Mouse (Mus musculus) neural tube, embryonic 12.5 days (tissue): ENCODE measurements around the gene Zfp704. TPM values are rescaled to one million over a fixed set of nuclear protein-coding genes. Genes with fewer than 3 reads are reported as not detected.

ENCODE experiments used
- ATAC-seq: fragments of 200-750 bp; cut with Nextera tagmentation; 2 replicates; pipeline ENCODE4 v1.8.0; 2017; ENCODE audit warnings: low read depth, mild to moderate bottlenecking, moderate TSS enrichment, moderate library complexity; ENCODE audit not compliant: low FRiP score
- H3K27ac ChIP-seq: fragments of 300-500 bp; sonication (generic); 2 replicates; pipeline ENCODE4 v1.5.1; 2016
- H3K27me3 ChIP-seq: fragments of 300-500 bp; sonication (generic); replicated peaks from 2 replicates; pipeline ENCODE4 v1.6.1; 2016; ENCODE audit warnings: mild to moderate bottlenecking
- H3K36me3 ChIP-seq: fragments of 300-500 bp; sonication (generic); 2 replicates; pipeline ENCODE4 v1.6.1; 2016; ENCODE audit warnings: mild to moderate bottlenecking
- H3K4me1 ChIP-seq: fragments of 300-500 bp; sonication (generic); 2 replicates; pipeline ENCODE4 v1.6.1; 2016
- H3K4me2 ChIP-seq: fragments of 300-500 bp; sonication (generic); replicated peaks from 2 replicates; pipeline ENCODE4 v1.6.1; 2016; ENCODE audit warnings: mild to moderate bottlenecking
- H3K4me3 ChIP-seq: fragments of 300-500 bp; sonication (generic); 2 replicates; pipeline ENCODE4 v1.5.1; 2016
- H3K9ac ChIP-seq: fragments of 300-500 bp; sonication (generic); 2 replicates; pipeline ENCODE4 v1.6.1; 2016; ENCODE audit warnings: mild to moderate bottlenecking
- H3K9me3 ChIP-seq: fragments of 300-500 bp; sonication (generic); 2 replicates; pipeline ENCODE4 v1.6.1; 2016; ENCODE audit warnings: mild to moderate bottlenecking
- WGBS: fragments of 180-500 bp; shearing (Covaris S2); methylation state at CpG from one replicate; pipeline ENCODE4 v1.1.7; 2016; 5-methylcytosine and 5-hydroxymethylcytosine counted together
- polyA plus RNA-seq: library from polyadenylated mRNA; unstranded; fragments of >200 nt; fragmentation: Nextera tagmentation; extraction: Ambion mirVana; gene quantifications from 2 replicates; pipeline ENCODE4 v1.2.1, GENCODE M21; 2016

Zfp704 gene
- polyA plus RNA-seq, 1 experiment from 2014 or later, result 7.0 TPM

- Histone ChIP-seq H3K9me3 (no peaks in the 10 kb centered on the region), H3K36me3 (no peaks in the 10 kb centered on the region), H3K27me3 (no peaks in the 10 kb centered on the region), H3K4me1 (peaks cover 18% of the 10 kb centered on the region), H3K9ac (no peak overlapping the region), H3K4me3 (no peak overlapping the region), H3K27ac (no peak overlapping the region), H3K4me2 (no peak overlapping the region)
- no peak for ATAC-seq
- WGBS, result 79% methylated on average over 5 of the region's 5 CpGs
Measured at GRCm38 (mm10) chr3:9549815-9550214, 60.1 kb downstream of the Zfp704 start.

DNA sequence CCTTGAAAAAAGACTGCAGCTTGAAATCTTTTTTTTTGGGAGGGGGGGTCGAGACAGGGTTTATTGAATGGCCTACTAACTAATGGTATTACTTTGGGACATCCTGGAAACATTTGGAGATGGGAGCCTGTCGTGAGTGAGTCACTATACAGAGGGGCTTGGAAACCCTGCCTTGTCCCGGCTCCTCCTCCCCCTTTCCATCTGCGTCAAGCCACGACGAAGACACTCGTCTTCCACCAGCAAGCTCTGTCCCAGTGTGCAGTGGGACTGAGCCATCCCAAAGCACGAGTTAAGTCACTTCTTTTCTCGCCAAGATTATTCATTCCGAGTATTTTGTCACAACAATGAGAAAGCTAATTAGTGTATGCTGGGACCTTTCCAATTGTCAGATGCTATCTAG, 61.7 kb downstream of the Zfp704 start:
- H3K4me3 ChIP-seq, result no peak overlapping the region
- H3K9me3 ChIP-seq, result no peaks in the 10 kb centered on the region
- H3K27me3 ChIP-seq, result no peaks in the 10 kb centered on the region
- WGBS, result 65% methylated on average over 10 of the region's 10 CpGs
- H3K4me1 ChIP-seq, result peaks cover 18% of the 10 kb centered on the region
- no peaks in the 10 kb centered on the region for H3K36me3 ChIP-seq
- no peak overlapping the region for H3K27ac ChIP-seq
- ATAC-seq, result no peak; the same call in 1 of the 2 replicates
- H3K4me2 ChIP-seq, result no peak overlapping the region
- no peak overlapping the region for H3K9ac ChIP-seq

- ATAC-seq, result peak; percentile 19; the same call in 1 of the 2 replicates
- no peak overlapping the region for H3K27ac ChIP-seq
- H3K4me1 ChIP-seq, result peaks cover 18% of the 10 kb centered on the region
- H3K4me2 ChIP-seq, result no peak overlapping the region
- no peak overlapping the region for H3K9ac ChIP-seq
- 57% methylated on average over 15 of the region's 15 CpGs for WGBS
- H3K4me3 ChIP-seq, result no peak overlapping the region
- H3K27me3 ChIP-seq, result no peaks in the 10 kb centered on the region
- no peaks in the 10 kb centered on the region for H3K36me3 ChIP-seq
- no peaks in the 10 kb centered on the region for H3K9me3 ChIP-seq
Measured at GRCm38 (mm10) chr3:9546882-9547620, 62.8 kb downstream of the Zfp704 start.

DNA sequence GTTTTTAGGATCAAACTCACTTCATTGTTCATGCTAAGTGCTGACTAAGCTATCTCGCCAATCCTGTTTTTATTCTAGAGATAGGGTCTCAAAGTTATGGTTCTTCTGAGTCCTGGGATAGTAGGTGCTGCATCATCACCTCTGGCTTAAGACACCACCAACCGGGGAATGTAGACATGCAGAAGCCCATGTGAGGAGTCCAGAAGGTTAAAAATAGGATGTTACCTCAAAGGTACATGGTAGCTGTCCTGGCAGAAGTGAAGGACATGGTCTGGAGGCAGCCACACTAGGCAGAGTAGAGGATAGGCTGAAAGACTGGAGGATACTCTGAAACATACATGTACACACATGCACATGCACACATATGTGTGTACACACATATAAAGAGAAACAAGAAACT, 65.5 kb downstream of the Zfp704 start:
- no peaks in the 10 kb centered on the region for H3K9me3 ChIP-seq
- no peak for ATAC-seq
- no peak overlapping the region for H3K4me3 ChIP-seq
- no peak overlapping the region for H3K9ac ChIP-seq
- H3K27me3 ChIP-seq, result no peaks in the 10 kb centered on the region
- 95% methylated on average over 2 of the region's 2 CpGs for WGBS
- no peak overlapping the region for H3K4me2 ChIP-seq
- H3K27ac ChIP-seq, result no peak overlapping the region
- H3K36me3 ChIP-seq, result no peaks in the 10 kb centered on the region
- peaks cover 18% of the 10 kb centered on the region for H3K4me1 ChIP-seq

DNA sequence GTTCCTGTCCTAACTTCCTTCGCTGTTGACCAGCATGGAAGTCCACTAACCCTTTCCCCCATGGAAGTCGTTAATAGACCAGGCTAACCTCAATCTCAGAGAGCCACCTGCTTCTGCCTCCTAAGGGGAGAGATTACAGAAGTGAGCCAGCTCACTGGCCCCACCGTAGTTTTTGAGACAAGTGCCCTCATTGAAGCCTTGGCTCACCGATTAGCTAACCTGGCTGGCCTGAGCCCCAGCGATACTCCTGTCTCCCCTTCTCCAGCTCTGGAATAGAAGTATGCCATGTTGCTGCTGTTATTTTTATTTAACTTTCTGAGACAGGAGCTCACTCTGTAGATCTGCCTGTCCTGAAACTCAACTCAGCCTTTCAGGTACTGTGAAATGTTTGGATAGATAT, 66.0 kb downstream of the Zfp704 start:
- no peak overlapping the region for H3K4me2 ChIP-seq
- H3K36me3 ChIP-seq, result no peaks in the 10 kb centered on the region
- H3K9ac ChIP-seq, result no peak overlapping the region
- no peak for ATAC-seq
- no peak overlapping the region for H3K27ac ChIP-seq
- WGBS, result 87% methylated on average over 5 of the region's 5 CpGs
- H3K4me1 ChIP-seq, result peaks cover 18% of the 10 kb centered on the region
- no peaks in the 10 kb centered on the region for H3K27me3 ChIP-seq
- H3K9me3 ChIP-seq, result no peaks in the 10 kb centered on the region
- no peak overlapping the region for H3K4me3 ChIP-seq

DNA sequence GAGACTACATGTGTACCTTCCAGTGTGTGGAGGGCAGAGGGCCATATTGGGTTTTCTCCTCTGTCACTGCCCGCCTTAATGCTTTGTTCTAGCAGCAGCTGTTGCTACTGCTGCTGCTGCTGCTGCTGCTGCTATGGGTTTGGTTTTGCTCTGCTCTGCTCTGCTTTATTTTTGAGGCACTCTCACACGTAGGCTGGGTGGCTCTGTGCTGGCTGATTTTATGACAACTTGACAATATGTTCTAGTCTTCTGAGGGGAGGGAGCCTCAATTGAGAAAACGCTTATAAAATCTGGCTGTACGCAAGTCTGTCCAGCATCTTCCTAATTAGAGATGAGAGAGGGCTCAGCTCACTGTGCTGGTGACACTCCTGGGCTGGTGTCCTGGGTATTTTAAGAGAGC, 66.4 kb downstream of the Zfp704 start:
- no peaks in the 10 kb centered on the region for H3K27me3 ChIP-seq
- ATAC-seq, result no peak
- H3K9ac ChIP-seq, result no peak overlapping the region
- no peaks in the 10 kb centered on the region for H3K36me3 ChIP-seq
- no peak overlapping the region for H3K4me2 ChIP-seq
- 68% methylated on average over 4 of the region's 4 CpGs for WGBS
- no peaks in the 10 kb centered on the region for H3K9me3 ChIP-seq
- no peak overlapping the region for H3K4me3 ChIP-seq
- H3K4me1 ChIP-seq, result peaks cover 18% of the 10 kb centered on the region
- no peak overlapping the region for H3K27ac ChIP-seq

GRCm38 (mm10) chr3:9541561-9541960, 68.3 kb downstream of the Zfp704 start:
- Histone ChIP-seq H3K4me3 (no peak overlapping the region), H3K9ac (no peak overlapping the region), H3K27me3 (no peaks in the 10 kb centered on the region), H3K27ac (no peak overlapping the region), H3K4me2 (no peak overlapping the region), H3K36me3 (no peaks in the 10 kb centered on the region), H3K9me3 (no peaks in the 10 kb centered on the region), H3K4me1 (peaks cover 5% of the 10 kb centered on the region)
- ATAC-seq, result no peak
- 88% methylated on average over 14 of the region's 14 CpGs for WGBS

DNA sequence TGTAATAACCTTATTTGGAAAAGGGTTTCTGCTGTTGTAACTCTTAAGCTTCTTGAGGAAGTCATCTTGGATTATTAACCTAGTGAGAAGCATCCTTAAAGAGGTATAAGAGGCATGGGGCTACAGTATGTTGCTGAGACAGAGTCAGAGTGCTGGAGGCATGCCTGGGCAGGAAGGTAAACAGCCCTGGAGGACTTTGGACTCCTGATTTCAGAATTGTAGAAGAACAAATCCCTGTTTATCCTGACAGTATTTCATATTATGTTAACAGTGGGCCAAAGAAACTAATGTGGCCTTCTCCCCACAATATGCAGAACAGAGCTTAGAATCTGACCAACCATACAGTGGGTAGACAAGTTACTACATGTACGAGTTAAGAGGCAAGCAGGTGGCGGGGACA, 71.4 kb downstream of the Zfp704 start:
- WGBS, result 94% methylated on average over 2 of the region's 2 CpGs
- H3K27me3 ChIP-seq, result no peaks in the 10 kb centered on the region
- no peak for ATAC-seq

GRCm38 (mm10) chr3:9537889-9538288, 72.0 kb downstream of the Zfp704 start:
- no peak overlapping the region for H3K27ac ChIP-seq
- no peak overlapping the region for H3K9ac ChIP-seq
- H3K4me3 ChIP-seq, result no peak overlapping the region
- ATAC-seq, result no peak
- H3K4me1 ChIP-seq, result no peaks in the 10 kb centered on the region
- H3K4me2 ChIP-seq, result no peak overlapping the region
- H3K36me3 ChIP-seq, result no peaks in the 10 kb centered on the region
- no peaks in the 10 kb centered on the region for H3K27me3 ChIP-seq
- H3K9me3 ChIP-seq, result no peaks in the 10 kb centered on the region
- 81% methylated on average over 7 of the region's 7 CpGs for WGBS

More for the DNA sequence above, 71.4 kb downstream of the Zfp704 start:
- H3K9me3 ChIP-seq, result no peaks in the 10 kb centered on the region
- H3K36me3 ChIP-seq, result no peaks in the 10 kb centered on the region
- no peaks in the 10 kb centered on the region for H3K4me1 ChIP-seq
- no peak overlapping the region for H3K4me2 ChIP-seq
- no peak overlapping the region for H3K27ac ChIP-seq
- H3K4me3 ChIP-seq, result no peak overlapping the region
- H3K9ac ChIP-seq, result no peak overlapping the region

DNA sequence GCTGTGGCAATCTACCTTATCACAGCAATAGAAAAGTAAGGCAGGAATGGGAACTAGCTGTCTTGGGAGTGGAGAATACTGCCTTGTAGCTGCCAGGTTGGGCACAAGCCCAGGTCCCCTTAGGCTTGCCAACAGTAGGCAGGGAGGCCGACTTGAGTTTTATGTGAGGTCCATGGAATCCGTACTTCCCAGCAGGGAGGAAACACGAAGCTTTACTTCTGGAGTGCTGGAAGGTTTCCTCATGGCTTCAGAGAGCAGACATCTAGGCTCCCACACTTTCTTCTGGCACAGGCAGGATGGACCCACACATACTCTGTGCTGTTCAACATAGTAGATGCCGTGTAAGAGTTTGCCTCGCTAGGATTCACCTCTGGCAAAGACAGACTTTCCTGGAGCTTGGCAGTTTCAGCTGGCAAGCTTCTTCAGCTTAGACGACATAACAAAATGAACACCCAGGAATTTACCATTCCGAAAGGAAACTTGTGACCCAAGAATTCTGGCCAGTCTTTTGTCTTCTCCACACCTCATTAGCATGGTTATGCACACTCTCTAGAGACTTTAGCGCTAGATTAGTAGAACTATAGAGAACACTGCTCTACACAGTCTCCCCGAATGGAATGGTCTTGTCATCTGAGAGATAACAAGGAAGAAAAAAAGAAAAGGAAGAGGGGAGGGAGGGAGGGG, 79.6 kb downstream of the Zfp704 start:
- ATAC-seq, result no peak
- Histone ChIP-seq H3K27ac (no peak overlapping the region), H3K4me3 (no peak overlapping the region), H3K4me1 (no peaks in the 10 kb centered on the region), H3K36me3 (no peaks in the 10 kb centered on the region), H3K4me2 (no peak overlapping the region), H3K9ac (no peak overlapping the region), H3K27me3 (no peaks in the 10 kb centered on the region), H3K9me3 (no peaks in the 10 kb centered on the region)
- WGBS, result 75% methylated on average over 9 of the region's 9 CpGs

GRCm38 (mm10) chr3:9524429-9524828, 85.5 kb downstream of the Zfp704 start:
- Histone ChIP-seq H3K27ac (no peak overlapping the region), H3K36me3 (no peaks in the 10 kb centered on the region), H3K4me2 (no peak overlapping the region), H3K9ac (no peak overlapping the region), H3K27me3 (no peaks in the 10 kb centered on the region), H3K4me1 (peaks cover 36% of the 10 kb centered on the region), H3K9me3 (no peaks in the 10 kb centered on the region), H3K4me3 (no peak overlapping the region)
- ATAC-seq, result no peak
- 66% methylated on average over 5 of the region's 5 CpGs for WGBS

DNA sequence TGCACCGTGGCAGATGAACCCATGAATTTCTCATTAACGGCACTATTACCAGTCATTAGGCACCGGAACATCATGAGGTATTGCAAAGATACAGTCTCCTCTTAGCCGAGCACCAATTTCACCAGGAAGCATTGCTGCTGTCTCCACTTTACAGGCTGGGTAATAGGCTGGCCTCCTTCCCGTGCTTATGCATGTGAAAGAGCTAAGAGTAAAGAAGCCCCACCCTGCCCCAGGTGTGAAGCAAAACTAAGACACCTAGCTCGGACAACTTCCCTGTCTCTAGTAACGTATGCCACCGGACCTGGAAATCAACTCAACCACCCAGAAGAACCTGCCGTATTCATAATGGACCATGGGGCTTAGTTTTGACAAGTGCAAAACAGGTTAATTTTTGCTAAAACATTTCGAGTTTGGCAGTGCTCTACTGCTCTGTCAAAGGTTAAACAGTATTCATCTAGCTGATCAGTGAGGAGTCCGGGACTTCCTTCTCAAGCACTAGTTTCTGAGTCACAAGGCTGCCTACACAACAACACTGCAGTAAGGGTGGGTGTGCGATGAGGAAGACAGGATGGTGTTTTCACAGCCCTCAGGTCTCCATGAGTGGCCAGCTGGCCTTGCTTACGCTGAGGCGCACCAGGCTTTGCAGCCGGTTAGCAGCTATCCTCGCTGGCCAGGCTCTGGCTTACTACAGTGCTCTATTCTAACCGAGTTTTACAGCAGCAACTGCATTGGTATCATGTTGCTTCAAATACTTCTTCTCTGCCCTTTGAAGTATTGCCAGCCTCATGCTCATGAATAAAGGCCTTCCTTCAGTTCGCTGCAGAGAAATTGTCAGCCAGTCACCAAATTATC, 86.6 kb downstream of the Zfp704 start:
- H3K9ac ChIP-seq, result no peak overlapping the region
- H3K4me2 ChIP-seq, result no peak overlapping the region
- H3K4me1 ChIP-seq, result peaks cover 37% of the 10 kb centered on the region
- 52% methylated on average over 18 of the region's 18 CpGs for WGBS
- no peak overlapping the region for H3K27ac ChIP-seq
- H3K27me3 ChIP-seq, result no peaks in the 10 kb centered on the region
- H3K9me3 ChIP-seq, result no peaks in the 10 kb centered on the region
- H3K36me3 ChIP-seq, result no peaks in the 10 kb centered on the region
- no peak overlapping the region for H3K4me3 ChIP-seq
- ATAC-seq, result no peak
